Mouse (Mus musculus) olfactory bulb, adult 2 months (tissue): ENCODE measurements around the gene Trim25.

ENCODE experiments used
- CTCF ChIP-seq: fragments of 200-500 bp; IDR thresholded peaks from 2 replicates; pipeline ENCODE4 v1.5.1; 2012; ENCODE audit warnings: low read depth, mild to moderate bottlenecking, low read length, moderate library complexity; ENCODE audit not compliant: insufficient read depth
- POLR2A ChIP-seq: fragments of 200-500 bp; IDR thresholded peaks from 2 replicates; pipeline ENCODE4 v1.6.1; 2012; ENCODE audit warnings: mild to moderate bottlenecking, low read depth, low read length, moderate library complexity; ENCODE audit not compliant: insufficient read depth

GRCm38 (mm10) chr11:89060423-89061089 lies 61.4 kb downstream of the Trim25 start:
- TF ChIP-seq CTCF (no peak), POLR2A (peak; percentile 77)
